Mouse (Mus musculus): ENCODE measurements around the gene Myo1a.

- TF ChIP-seq CTCF (IDR thresholded peaks at IDR 0.05; ENCODE audit: low read depth) = no peak
- TF ChIP-seq EP300 (IDR thresholded peaks at IDR 0.05; ENCODE audit: low read depth) = no peak
These were observed 37.5 kb upstream of the Myo1a start for GRCm38 (mm10) chr10:127667269-127668092.
